Mouse (Mus musculus): ENCODE measurements around the gene Zfp26. TPM values are rescaled to one million over a fixed set of nuclear protein-coding genes. Genes with fewer than 3 reads are reported as not detected.
A peak's percentile ranks its signal among the peaks of the same experiment; 100 is the strongest.

The Zfp26 gene
- 24.8 and 25.4 TPM in 2 replicates for polyA plus RNA-seq (2016; fragmentation: Nextera tagmentation; extraction: Ambion mirVana)

GRCm38 (mm10) chr9:20459377-20460317, at the start of gene Zfp26:
TSS of gene Zfp26 (minus strand) at chr9:20460162.
- WGBS = under 1% methylated on average over 48 of the region's 48 CpGs
- peak; percentile 83 for DNase-seq (ENCODE audit: low spot score)

GRCm38 (mm10) chr9:20509676-20510075, 49.7 kb upstream of the Zfp26 start:
- H3K4me1 ChIP-seq = 0 out of 2 replicates have a peak, but pooled peaks cover 3% of the 10 kb centered on the region
- no peak overlapping the region for H3K4me3 ChIP-seq
- no peak for DNase-seq (ENCODE audit: low spot score)
- peaks cover 97% of the 10 kb centered on the region for H3K36me3 ChIP-seq (replicated peaks)
- no peaks in the 10 kb centered on the region for H3K27me3 ChIP-seq (replicated peaks; ENCODE audit: low read depth, poor library complexity, severe bottlenecking)
- no peaks in the 10 kb centered on the region for H3K9me3 ChIP-seq
- 90% methylated on average over 3 of the region's 3 CpGs for WGBS
- H3K27ac ChIP-seq (replicated peaks) = no peak overlapping the region

More at GRCm38 (mm10) chr9:20459377-20460317, at the start of gene Zfp26:
- Histone ChIP-seq H3K27ac (replicated peaks) (peak within 1 kb of the TSS; percentile 93), H3K9me3 (no peaks in the 10 kb centered on the region), H3K4me3 (peak within 1 kb of the TSS; percentile 78), H3K36me3 (replicated peaks) (peaks cover 35% of the 10 kb centered on the region), H3K27me3 (replicated peaks; ENCODE audit: low read depth, poor library complexity, severe bottlenecking) (no peaks in the 10 kb centered on the region), H3K4me1 (peaks cover 16% of the 10 kb centered on the region)

GRCm38 (mm10) chr9:20504801-20505200, 44.8 kb upstream of the Zfp26 start:
- Histone ChIP-seq H3K9me3 (no peaks in the 10 kb centered on the region), H3K27me3 (replicated peaks; ENCODE audit: low read depth, poor library complexity, severe bottlenecking) (no peaks in the 10 kb centered on the region), H3K27ac (replicated peaks) (no peak overlapping the region), H3K36me3 (replicated peaks) (peaks cover 97% of the 10 kb centered on the region), H3K4me3 (no peak overlapping the region), H3K4me1 (no peaks in the 10 kb centered on the region)
- no peak for DNase-seq (ENCODE audit: low spot score)
- 91% methylated on average over 5 of the region's 5 CpGs for WGBS

DNA sequence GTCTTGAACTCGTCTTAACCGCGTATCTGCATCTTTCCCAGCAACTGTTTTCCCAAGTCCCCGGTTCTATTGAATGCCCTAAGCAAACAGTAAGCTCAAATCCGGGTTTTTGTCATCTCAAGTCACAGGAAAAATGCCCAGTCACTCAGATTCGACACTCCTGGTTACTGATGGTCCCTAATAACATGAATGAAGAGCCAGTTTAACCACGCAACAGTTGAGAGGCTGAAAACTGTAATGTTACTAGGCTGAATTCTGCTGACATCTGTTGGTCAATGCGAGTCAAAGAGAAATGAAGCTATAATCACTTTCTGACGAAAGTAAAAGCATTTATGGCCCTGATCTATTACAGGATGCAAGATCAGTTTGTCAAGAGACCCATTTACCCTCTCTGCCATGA, 33.3 kb upstream of the Zfp26 start:
- no peaks in the 10 kb centered on the region for H3K9me3 ChIP-seq
- H3K27ac ChIP-seq (replicated peaks) = peak overlapping the region; percentile 95
- no peak for DNase-seq (ENCODE audit: low spot score)
- H3K4me1 ChIP-seq = peaks cover 23% of the 10 kb centered on the region
- no peaks in the 10 kb centered on the region for H3K27me3 ChIP-seq (replicated peaks; ENCODE audit: low read depth, poor library complexity, severe bottlenecking)
- 10% methylated on average over 9 of the region's 9 CpGs for WGBS
- peaks cover 59% of the 10 kb centered on the region for H3K36me3 ChIP-seq (replicated peaks)
- peak overlapping the region; percentile 92 for H3K4me3 ChIP-seq

DNA sequence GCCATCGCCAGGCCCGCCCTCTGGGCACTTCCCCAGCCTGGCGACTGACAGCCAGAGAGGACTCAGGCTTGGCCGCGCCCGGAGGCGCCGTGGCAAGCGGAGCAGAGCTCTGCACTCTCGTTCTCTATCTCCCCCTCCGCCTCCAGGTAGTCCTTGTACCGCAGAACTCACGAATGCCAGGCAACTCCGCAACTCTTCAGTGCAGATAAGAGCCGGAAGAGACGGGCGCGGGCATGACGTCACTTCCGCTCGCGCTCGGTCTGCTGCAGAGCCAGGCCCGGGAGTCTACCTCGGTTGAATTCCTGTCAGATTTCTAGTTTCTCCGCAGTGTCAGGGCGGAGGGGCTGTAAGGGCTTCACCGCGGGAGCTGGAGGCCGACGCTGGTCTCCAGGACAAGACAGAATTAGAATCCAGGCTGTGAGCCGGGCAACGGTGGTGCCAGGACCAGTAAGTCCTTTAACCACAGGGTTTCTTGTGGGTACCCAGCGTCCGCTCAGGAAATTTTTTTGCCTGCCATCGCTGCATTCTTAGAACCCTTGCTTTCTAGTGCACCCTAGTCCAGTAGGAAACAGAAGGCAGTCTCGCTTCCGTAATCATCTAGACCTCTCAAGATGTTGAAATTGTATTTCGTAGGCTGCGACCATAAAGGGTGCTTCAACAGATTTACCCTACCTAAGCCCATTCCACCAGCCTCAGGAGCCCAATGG, 32.7 kb upstream of the Zfp26 start, which contains the start of gene Zfp426:
Zfp426 (minus strand) TSS at position 220 of the 707 bp plus-strand sequence.
- H3K36me3 ChIP-seq (replicated peaks) = peaks cover 57% of the 10 kb centered on the region
- peak; percentile 91 for DNase-seq (ENCODE audit: low spot score)
- under 1% methylated on average over 40 of the region's 40 CpGs for whole genome bisulfite sequencing

DNA sequence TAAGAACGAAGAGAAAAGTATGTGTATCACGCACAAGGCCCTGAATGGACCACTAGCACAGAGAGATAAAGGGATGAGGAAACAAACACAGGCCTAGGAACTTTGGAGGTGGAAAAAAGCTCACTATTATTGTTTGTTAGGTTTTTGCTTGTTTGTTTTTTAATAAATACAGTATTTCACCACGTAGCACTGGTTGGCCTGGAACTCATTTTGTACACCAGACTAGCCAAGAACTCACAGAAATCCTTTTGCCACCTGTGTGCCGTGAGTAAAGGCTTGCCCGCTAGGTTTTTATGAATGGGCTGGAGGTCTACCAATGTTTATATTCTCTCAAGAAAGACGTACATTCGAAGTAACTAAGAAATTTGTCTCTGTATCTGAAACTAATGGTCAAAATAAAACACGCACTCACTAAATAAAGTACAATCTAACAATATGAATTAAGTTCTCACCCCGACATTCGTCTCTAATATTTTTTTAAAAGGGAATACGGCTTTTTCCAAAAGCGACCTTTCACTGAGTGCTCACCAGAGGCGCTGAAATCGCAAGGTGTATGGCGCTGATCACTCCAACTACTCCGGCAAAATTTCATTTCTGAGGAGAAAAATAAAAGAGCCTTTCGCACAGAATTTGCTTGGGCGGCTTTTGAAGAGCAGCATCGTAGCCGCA, 32.0 kb upstream of the Zfp26 start:
- 13% methylated on average over 20 of the region's 20 CpGs for WGBS
- no peak for DNase-seq (ENCODE audit: low spot score)

More for the DNA sequence above, 32.7 kb upstream of the Zfp26 start, which contains the start of gene Zfp426:
- H3K9me3 ChIP-seq = no peaks in the 10 kb centered on the region
- H3K4me1 ChIP-seq = peaks cover 23% of the 10 kb centered on the region
- peak within 1 kb of the TSS; percentile 95 for H3K27ac ChIP-seq (replicated peaks)
- peak within 1 kb of the TSS; percentile 92 for H3K4me3 ChIP-seq
- H3K27me3 ChIP-seq (replicated peaks; ENCODE audit: low read depth, poor library complexity, severe bottlenecking) = no peaks in the 10 kb centered on the region

GRCm38 (mm10) chr9:20489536-20489935, 29.6 kb upstream of the Zfp26 start:
- WGBS = 90% methylated on average over 5 of the region's 5 CpGs
- Histone ChIP-seq H3K4me1 (peaks cover 23% of the 10 kb centered on the region), H3K36me3 (replicated peaks) (peaks cover 56% of the 10 kb centered on the region), H3K9me3 (no peaks in the 10 kb centered on the region), H3K27me3 (replicated peaks; ENCODE audit: low read depth, poor library complexity, severe bottlenecking) (no peaks in the 10 kb centered on the region), H3K27ac (replicated peaks) (no peak overlapping the region), H3K4me3 (no peak overlapping the region)
- no peak for DNase-seq (ENCODE audit: low spot score)

More for the DNA sequence above, 32.0 kb upstream of the Zfp26 start:
- H3K4me3 ChIP-seq = peak overlapping the region; percentile 92
- peaks cover 23% of the 10 kb centered on the region for H3K4me1 ChIP-seq
- H3K9me3 ChIP-seq = no peaks in the 10 kb centered on the region
- H3K27me3 ChIP-seq (replicated peaks; ENCODE audit: low read depth, poor library complexity, severe bottlenecking) = no peaks in the 10 kb centered on the region
- peak overlapping the region; percentile 95 for H3K27ac ChIP-seq (replicated peaks)
- peaks cover 57% of the 10 kb centered on the region for H3K36me3 ChIP-seq (replicated peaks)

DNA sequence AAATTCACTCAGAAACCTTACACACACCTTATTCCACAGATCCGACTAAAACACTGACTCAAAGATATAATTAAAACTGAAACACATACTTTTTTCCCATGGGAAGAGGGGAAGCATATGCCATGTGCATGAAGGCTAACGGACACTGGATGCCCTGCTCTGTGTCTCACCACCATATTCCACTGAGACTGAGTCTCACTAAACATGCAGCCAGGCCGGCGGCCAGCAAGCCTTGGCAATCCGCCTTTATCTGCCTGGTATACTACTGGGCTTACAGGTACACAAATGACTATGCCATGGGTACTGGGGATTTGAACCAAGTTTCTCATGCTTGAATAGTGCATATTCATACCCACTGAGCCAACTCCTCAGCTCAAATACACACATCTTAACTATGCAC, 19.4 kb upstream of the Zfp26 start:
- peaks cover 81% of the 10 kb centered on the region for H3K36me3 ChIP-seq (replicated peaks)
- no peaks in the 10 kb centered on the region for H3K4me1 ChIP-seq
- no peak for DNase-seq (ENCODE audit: low spot score)
- no peaks in the 10 kb centered on the region for H3K9me3 ChIP-seq
- no peaks in the 10 kb centered on the region for H3K27me3 ChIP-seq (replicated peaks; ENCODE audit: low read depth, poor library complexity, severe bottlenecking)
- WGBS = 94% methylated on average over 5 of the region's 5 CpGs
- no peak overlapping the region for H3K27ac ChIP-seq (replicated peaks)
- H3K4me3 ChIP-seq = no peak overlapping the region

DNA sequence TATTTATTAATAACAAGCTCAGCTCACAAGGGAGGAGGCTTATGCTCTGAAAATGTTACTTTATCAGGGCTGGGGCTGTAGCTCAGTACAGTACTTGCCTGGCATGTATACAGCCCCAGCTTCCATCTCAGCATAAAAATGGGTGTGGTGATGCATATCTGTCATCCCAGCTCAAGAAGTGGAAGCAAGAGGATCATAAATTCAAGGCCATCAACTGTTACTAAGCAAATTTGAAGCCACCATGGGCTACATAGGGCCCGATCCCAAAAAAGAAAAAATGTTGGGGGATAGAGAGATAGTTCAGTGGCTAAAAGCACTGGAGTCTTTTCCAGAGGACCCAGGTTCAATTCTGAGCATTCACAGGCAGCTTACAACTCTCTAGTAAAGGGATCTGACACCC, 16.7 kb upstream of the Zfp26 start:
- Histone ChIP-seq H3K36me3 (replicated peaks) (peaks cover 82% of the 10 kb centered on the region), H3K27ac (replicated peaks) (no peak overlapping the region), H3K4me3 (no peak overlapping the region), H3K9me3 (no peaks in the 10 kb centered on the region; the same call in 1 of the 2 replicates), H3K27me3 (replicated peaks; ENCODE audit: low read depth, poor library complexity, severe bottlenecking) (no peaks in the 10 kb centered on the region), H3K4me1 (no peaks in the 10 kb centered on the region)
- DNase-seq (ENCODE audit: low spot score) = no peak
- 93% methylated on average over 1 of the region's 1 CpGs for WGBS

DNA sequence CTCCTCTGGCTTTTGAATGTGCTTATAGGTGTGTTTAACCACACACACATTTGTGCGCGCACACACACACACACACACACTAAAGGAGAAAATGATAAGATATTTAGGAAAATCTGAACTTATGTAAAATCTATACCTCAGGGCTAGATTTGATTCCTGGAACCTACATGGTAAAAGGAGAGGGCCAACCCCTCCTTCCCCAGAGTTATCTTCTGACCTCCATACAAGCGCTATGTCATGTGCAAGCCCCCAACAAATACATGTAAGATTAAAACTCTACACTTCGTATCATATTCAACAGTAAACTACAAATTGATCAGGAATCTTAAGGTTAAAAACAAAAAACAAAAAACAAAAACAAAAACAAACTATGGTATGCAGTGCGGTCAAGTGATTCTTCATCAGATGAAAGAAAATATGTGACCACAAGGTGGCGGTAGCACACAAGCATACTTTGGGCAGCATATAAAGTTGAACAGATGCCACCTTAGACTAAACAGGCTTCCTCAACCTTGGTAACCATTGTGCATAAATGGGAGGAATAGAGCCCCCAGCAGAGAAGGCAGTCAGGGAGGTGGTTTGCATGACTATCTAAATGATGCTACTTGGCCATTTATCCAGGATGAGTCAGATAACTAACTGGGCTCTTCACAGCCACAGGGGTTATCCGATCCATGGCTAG, 6.9 kb upstream of the Zfp26 start:
- peaks cover 26% of the 10 kb centered on the region for H3K9me3 ChIP-seq
- H3K36me3 ChIP-seq (replicated peaks) = peaks cover 38% of the 10 kb centered on the region
- H3K27ac ChIP-seq (replicated peaks) = no peak overlapping the region
- no peaks in the 10 kb centered on the region for H3K27me3 ChIP-seq (replicated peaks; ENCODE audit: low read depth, poor library complexity, severe bottlenecking)
- H3K4me3 ChIP-seq = no peak overlapping the region
- WGBS = 59% methylated on average over 7 of the region's 7 CpGs
- H3K4me1 ChIP-seq = no peaks in the 10 kb centered on the region
- DNase-seq (ENCODE audit: low spot score) = peak; percentile 54

DNA sequence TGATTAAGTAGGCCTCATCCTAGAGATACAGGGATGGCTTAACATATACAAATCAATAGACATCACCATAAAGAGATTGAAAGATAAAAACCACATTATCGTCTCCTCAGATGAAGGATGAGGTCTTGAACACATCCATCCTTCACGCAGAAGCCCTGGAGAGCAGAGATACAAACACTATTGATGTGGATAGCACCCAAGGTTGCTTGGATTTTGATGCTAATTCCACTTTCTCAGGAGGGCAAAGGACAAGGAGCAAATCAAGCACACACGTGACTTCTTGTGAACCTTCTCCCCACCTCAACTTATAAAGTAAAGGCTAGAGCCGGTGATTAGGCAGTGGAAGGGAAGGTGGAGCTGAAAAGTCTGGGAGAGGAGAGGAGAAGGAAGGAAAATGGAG, 6.3 kb downstream of the Zfp26 start:
- no peaks in the 10 kb centered on the region for H3K27me3 ChIP-seq (replicated peaks; ENCODE audit: low read depth, poor library complexity, severe bottlenecking)
- peaks cover 7% of the 10 kb centered on the region for H3K4me1 ChIP-seq
- H3K27ac ChIP-seq (replicated peaks) = no peak overlapping the region
- WGBS = 94% methylated on average over 4 of the region's 4 CpGs
- DNase-seq (ENCODE audit: low spot score) = no peak
- H3K4me3 ChIP-seq = no peak overlapping the region
- H3K36me3 ChIP-seq (replicated peaks) = peaks cover 87% of the 10 kb centered on the region
- no peaks in the 10 kb centered on the region for H3K9me3 ChIP-seq

DNA sequence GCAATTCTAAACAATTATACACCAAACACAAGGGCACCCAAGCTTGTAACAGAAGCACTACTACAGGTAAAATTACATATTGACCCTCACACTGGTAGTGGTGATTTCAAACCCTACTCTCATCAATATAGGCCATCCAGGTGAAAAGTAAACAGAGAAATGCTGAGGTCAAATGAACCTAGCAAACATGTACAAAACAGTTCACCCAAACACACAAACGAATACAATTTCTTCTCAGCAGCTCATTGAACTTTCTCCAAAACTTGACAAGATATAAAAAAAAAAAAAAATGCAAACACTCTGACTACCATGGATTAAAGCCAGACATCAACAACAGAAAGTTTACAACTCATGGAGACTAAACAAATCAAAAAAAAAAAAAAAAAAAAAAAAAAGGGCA, 8.5 kb downstream of the Zfp26 start:
- Histone ChIP-seq H3K4me1 (no peaks in the 10 kb centered on the region), H3K27ac (replicated peaks) (no peak overlapping the region), H3K36me3 (replicated peaks) (peaks cover 91% of the 10 kb centered on the region), H3K9me3 (no peaks in the 10 kb centered on the region), H3K4me3 (no peak overlapping the region), H3K27me3 (replicated peaks; ENCODE audit: low read depth, poor library complexity, severe bottlenecking) (no peaks in the 10 kb centered on the region)
- no peak for DNase-seq (ENCODE audit: low spot score)
- 94% methylated on average over 1 of the region's 1 CpGs for WGBS

Measured in embryonic facial prominence, embryonic 10.5 days (tissue).